Mouse (Mus musculus) erythroblast, embryonic 14.5 days (primary cell): Measurements from ENCODE around the gene Otud7a.

Experiments used
- GATA1 ChIP-seq: IDR thresholded peaks from 2 replicates; pipeline ENCODE4 v1.6.1; 2012; ENCODE audit warnings: low read length, inconsistent platforms, mixed read lengths
- TAL1 ChIP-seq: IDR thresholded peaks from 3 replicates; pipeline ENCODE4 v1.6.1; 2012; ENCODE audit warnings: low read length, inconsistent platforms, mixed read lengths

GRCm38 (mm10) chr7:63644002-63644401 lies 199.5 kb downstream of the Otud7a start:
- TF ChIP-seq TAL1 (no peak), GATA1 (no peak)
